Mouse (Mus musculus): ENCODE results near the gene St3gal3. TPM values are rescaled to one million over a fixed set of nuclear protein-coding genes. Genes with fewer than 3 reads are reported as not detected.

Gene St3gal3
- polyA plus RNA-seq, 1 experiment from 2014 or later, result 6.7 TPM

GRCm38 (mm10) chr4:117912131-117912561 lies 222.6 kb downstream of the St3gal3 start:
- ATAC-seq (replicated peaks; ENCODE audit: low FRiP score, low read depth) (no peak), DNase-seq (ENCODE audit: low spot score) (no peak)
- 91% methylated on average over 13 of the region's 13 CpGs for WGBS
- H3K27me3 ChIP-seq (ENCODE audit: insufficient read depth, low read length), result no peaks in the 10 kb centered on the region
- H3K4me1 ChIP-seq (replicated peaks; ENCODE audit: insufficient read depth, low read length), result peaks cover 16% of the 10 kb centered on the region
- H3K4me2 ChIP-seq (ENCODE audit: low read length), result no peak overlapping the region
- H3K36me3 ChIP-seq (ENCODE audit: insufficient read depth, low read length), result peaks cover 8% of the 10 kb centered on the region; the same call in 1 of the 2 replicates
- no peaks in the 10 kb centered on the region for H3K9me3 ChIP-seq (replicated peaks; ENCODE audit: low read length)
- H3K4me3 ChIP-seq (replicated peaks; ENCODE audit: low read depth, low read length), result no peak overlapping the region
- TF ChIP-seq CTCF (IDR thresholded peaks at IDR 0.05; ENCODE audit: low read depth), result no peak
- H3K27ac ChIP-seq, result no peak overlapping the region
- no peak overlapping the region for H3K9ac ChIP-seq (ENCODE audit: low read depth, low read length)

GRCm38 (mm10) chr4:117908834-117909453 lies 225.8 kb downstream of the St3gal3 start:
- no peak for TF ChIP-seq CTCF (IDR thresholded peaks at IDR 0.05; ENCODE audit: low read depth)
- no peak overlapping the region for H3K4me2 ChIP-seq (ENCODE audit: low read length)
- no peak for ATAC-seq (replicated peaks; ENCODE audit: low FRiP score, low read depth)
- H3K4me3 ChIP-seq (replicated peaks; ENCODE audit: low read depth, low read length), result no peak overlapping the region
- WGBS, result 68% methylated on average over 8 of the region's 8 CpGs
- no peaks in the 10 kb centered on the region for H3K27me3 ChIP-seq (ENCODE audit: insufficient read depth, low read length)
- no peak overlapping the region for H3K9ac ChIP-seq (ENCODE audit: low read depth, low read length)
- H3K4me1 ChIP-seq (replicated peaks; ENCODE audit: insufficient read depth, low read length), result peaks cover 12% of the 10 kb centered on the region
- no peak overlapping the region for H3K27ac ChIP-seq
- H3K9me3 ChIP-seq (replicated peaks; ENCODE audit: low read length), result no peaks in the 10 kb centered on the region
- H3K36me3 ChIP-seq (ENCODE audit: insufficient read depth, low read length), result peaks cover 24% of the 10 kb centered on the region
- DNase-seq (ENCODE audit: low spot score), result no peak

DNA sequence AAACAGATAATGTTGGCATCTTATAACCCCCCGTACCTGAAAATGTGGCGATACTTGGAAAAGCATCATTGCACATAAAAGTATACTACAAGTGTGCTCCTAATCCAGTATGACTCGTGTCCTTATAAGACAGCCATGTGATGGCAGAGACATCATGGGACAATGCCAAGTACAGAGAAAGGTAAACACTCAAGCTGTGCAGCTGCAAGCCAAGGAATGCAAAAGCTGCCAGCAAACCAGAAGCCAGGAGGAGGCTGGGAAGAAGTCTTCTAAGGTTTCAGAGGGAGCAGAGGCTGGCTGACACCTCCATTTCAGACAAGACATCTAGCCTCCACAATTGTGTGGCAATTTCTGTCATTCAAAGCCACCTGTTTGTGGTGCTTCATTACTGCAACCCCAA lies 228.5 kb downstream of the St3gal3 start:
- H3K9ac ChIP-seq (ENCODE audit: low read depth, low read length), result no peak overlapping the region
- DNase-seq (ENCODE audit: low spot score) (no peak), ATAC-seq (replicated peaks; ENCODE audit: low FRiP score, low read depth) (no peak)
- peaks cover 38% of the 10 kb centered on the region for H3K36me3 ChIP-seq (ENCODE audit: insufficient read depth, low read length)
- no peaks in the 10 kb centered on the region for H3K4me1 ChIP-seq (replicated peaks; ENCODE audit: insufficient read depth, low read length)
- no peak overlapping the region for H3K4me2 ChIP-seq (ENCODE audit: low read length)
- no peak overlapping the region for H3K27ac ChIP-seq
- no peak for TF ChIP-seq CTCF (IDR thresholded peaks at IDR 0.05; ENCODE audit: low read depth)
- WGBS, result 80% methylated on average over 3 of the region's 3 CpGs
- H3K4me3 ChIP-seq (replicated peaks; ENCODE audit: low read depth, low read length), result no peak overlapping the region
- no peaks in the 10 kb centered on the region for H3K27me3 ChIP-seq (ENCODE audit: insufficient read depth, low read length)
- no peaks in the 10 kb centered on the region for H3K9me3 ChIP-seq (replicated peaks; ENCODE audit: low read length)

GRCm38 (mm10) chr4:117904761-117905160 lies 230.0 kb downstream of the St3gal3 start:
- no peak overlapping the region for H3K4me3 ChIP-seq (replicated peaks; ENCODE audit: low read depth, low read length)
- no peak overlapping the region for H3K9ac ChIP-seq (ENCODE audit: low read depth, low read length)
- no peaks in the 10 kb centered on the region for H3K27me3 ChIP-seq (ENCODE audit: insufficient read depth, low read length)
- WGBS, result 87% methylated on average over 8 of the region's 8 CpGs
- no peaks in the 10 kb centered on the region for H3K4me1 ChIP-seq (replicated peaks; ENCODE audit: insufficient read depth, low read length)
- ATAC-seq (replicated peaks; ENCODE audit: low FRiP score, low read depth) (no peak), DNase-seq (ENCODE audit: low spot score) (no peak)
- H3K36me3 ChIP-seq (ENCODE audit: insufficient read depth, low read length), result peaks cover 50% of the 10 kb centered on the region
- no peak overlapping the region for H3K27ac ChIP-seq
- H3K9me3 ChIP-seq (replicated peaks; ENCODE audit: low read length), result no peaks in the 10 kb centered on the region
- no peak overlapping the region for H3K4me2 ChIP-seq (ENCODE audit: low read length)
- TF ChIP-seq CTCF (IDR thresholded peaks at IDR 0.05; ENCODE audit: low read depth), result no peak

DNA sequence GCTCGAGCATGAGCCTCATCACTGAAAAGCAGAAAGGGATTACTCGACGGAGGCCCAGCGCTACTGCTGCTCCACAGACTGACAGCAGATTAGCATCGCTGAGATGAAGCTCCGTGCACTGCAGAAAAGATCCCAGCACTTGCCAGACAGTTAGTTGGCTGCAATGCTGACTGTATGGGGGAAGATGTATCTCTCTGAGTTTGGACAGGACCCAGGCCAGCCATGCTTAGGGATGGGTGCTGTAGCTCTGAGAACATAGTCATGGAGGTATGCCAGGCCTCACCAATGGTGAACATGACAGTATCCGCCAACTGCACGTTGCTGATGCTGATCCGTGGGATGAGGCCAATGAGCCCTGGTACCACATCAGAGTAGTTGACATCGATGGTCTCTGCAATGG lies 230.6 kb downstream of the St3gal3 start:
- TF ChIP-seq CTCF (IDR thresholded peaks at IDR 0.05; ENCODE audit: low read depth), result no peak
- 91% methylated on average over 10 of the region's 10 CpGs for WGBS
- Histone ChIP-seq H3K9ac (ENCODE audit: low read depth, low read length) (no peak overlapping the region), H3K4me1 (replicated peaks; ENCODE audit: insufficient read depth, low read length) (no peaks in the 10 kb centered on the region), H3K4me3 (replicated peaks; ENCODE audit: low read depth, low read length) (no peak overlapping the region), H3K4me2 (ENCODE audit: low read length) (no peak overlapping the region), H3K27ac (no peak overlapping the region), H3K9me3 (replicated peaks; ENCODE audit: low read length) (no peaks in the 10 kb centered on the region), H3K36me3 (ENCODE audit: insufficient read depth, low read length) (peaks cover 54% of the 10 kb centered on the region), H3K27me3 (ENCODE audit: insufficient read depth, low read length) (no peaks in the 10 kb centered on the region)
- ATAC-seq (replicated peaks; ENCODE audit: low FRiP score, low read depth), result no peak
- no peak for DNase-seq (ENCODE audit: low spot score)

DNA sequence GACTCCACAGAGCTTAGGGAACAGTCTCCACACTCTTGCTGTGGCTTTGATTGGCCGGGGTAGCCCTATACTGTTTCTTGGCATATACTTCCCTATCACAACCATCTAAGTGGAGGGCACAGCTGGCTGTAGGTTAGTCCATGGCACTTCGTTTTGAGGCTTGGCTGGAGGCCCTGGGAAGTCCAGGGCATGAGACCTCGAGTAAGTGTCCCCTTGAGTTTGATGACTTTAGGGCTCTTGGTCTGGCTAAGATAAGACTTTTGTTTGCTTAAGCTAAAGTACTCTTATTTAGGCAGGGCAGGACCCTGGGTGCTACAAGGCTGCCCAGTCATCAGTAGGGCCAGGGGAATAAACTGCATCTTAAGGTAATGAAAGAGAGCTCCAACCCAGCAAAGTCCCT lies 236.6 kb downstream of the St3gal3 start:
- no peak overlapping the region for H3K4me2 ChIP-seq (ENCODE audit: low read length)

GRCm38 (mm10) chr4:117896031-117896430 lies 238.7 kb downstream of the St3gal3 start:
- DNase-seq (ENCODE audit: low spot score) (no peak), ATAC-seq (replicated peaks; ENCODE audit: low FRiP score, low read depth) (no peak)
- 96% methylated on average over 6 of the region's 6 CpGs for WGBS
- no peak for TF ChIP-seq CTCF (IDR thresholded peaks at IDR 0.05; ENCODE audit: low read depth)
- Histone ChIP-seq H3K9me3 (replicated peaks; ENCODE audit: low read length) (no peaks in the 10 kb centered on the region), H3K4me2 (ENCODE audit: low read length) (no peak overlapping the region), H3K9ac (ENCODE audit: low read depth, low read length) (no peak overlapping the region), H3K27ac (no peak overlapping the region), H3K36me3 (ENCODE audit: insufficient read depth, low read length) (peaks cover 33% of the 10 kb centered on the region), H3K27me3 (ENCODE audit: insufficient read depth, low read length) (no peaks in the 10 kb centered on the region), H3K4me1 (replicated peaks; ENCODE audit: insufficient read depth, low read length) (peaks cover 8% of the 10 kb centered on the region), H3K4me3 (replicated peaks; ENCODE audit: low read depth, low read length) (no peak overlapping the region)

More for the DNA sequence above, 236.6 kb downstream of the St3gal3 start:
- ATAC-seq (replicated peaks; ENCODE audit: low FRiP score, low read depth) (no peak), DNase-seq (ENCODE audit: low spot score) (no peak)
- 82% methylated on average over 3 of the region's 3 CpGs for WGBS
- TF ChIP-seq CTCF (IDR thresholded peaks at IDR 0.05; ENCODE audit: low read depth), result no peak
- no peak overlapping the region for H3K4me3 ChIP-seq (replicated peaks; ENCODE audit: low read depth, low read length)
- H3K27me3 ChIP-seq (ENCODE audit: insufficient read depth, low read length), result no peaks in the 10 kb centered on the region
- no peak overlapping the region for H3K9ac ChIP-seq (ENCODE audit: low read depth, low read length)
- no peaks in the 10 kb centered on the region for H3K4me1 ChIP-seq (replicated peaks; ENCODE audit: insufficient read depth, low read length)
- no peaks in the 10 kb centered on the region for H3K9me3 ChIP-seq (replicated peaks; ENCODE audit: low read length)
- H3K36me3 ChIP-seq (ENCODE audit: insufficient read depth, low read length), result peaks cover 49% of the 10 kb centered on the region
- no peak overlapping the region for H3K27ac ChIP-seq
